Mouse (Mus musculus) midbrain, embryonic 13.5 days (tissue): ENCODE data around the gene Gm14139. TPM values are rescaled to one million over a fixed set of nuclear protein-coding genes. Genes with fewer than 3 reads are reported as not detected.

Experiments used
- polyA plus RNA-seq: library from polyadenylated mRNA; unstranded; fragments of >200 nt; fragmentation: Nextera tagmentation; extraction: Ambion mirVana; gene quantifications from 2 replicates; pipeline ENCODE4 v1.2.1, GENCODE M21; 2015

Gm14139 gene
- polyA plus RNA-seq, 1 experiment from 2014 or later = not detected

Other genes with a start within 250 kb of the Gm14139 start
- 9.9 and 10.9 TPM in 2 replicates for gene Zfp120, start 45.0 kb upstream of the Gm14139 start, polyA plus RNA-seq
- not detected in 2 replicates for gene Gm10770, start 2.1 kb upstream of the Gm14139 start, polyA plus RNA-seq
- 11.3 and 11.5 TPM in 2 replicates for gene Zfp937, start 36.3 kb downstream of the Gm14139 start, polyA plus RNA-seq
- gene Gm21994, start 73.8 kb downstream of the Gm14139 start, polyA plus RNA-seq = 2.9 and 3.6 TPM in 2 replicates
- not detected in 2 replicates for gene Gm14124, start 75.8 kb downstream of the Gm14139 start, polyA plus RNA-seq
- 1.5 and 1.6 TPM in 2 replicates for gene Gm10130, start 141.9 kb downstream of the Gm14139 start, polyA plus RNA-seq
- gene 3300002I08Rik, start 181.0 kb downstream of the Gm14139 start, polyA plus RNA-seq = 13.4 and 15.5 TPM in 2 replicates